Mouse (Mus musculus) retina, postnatal 1 day (tissue): Measurements from ENCODE around the gene Pi4k2a.
"Not testable (repeated sequence)": the region's sequence is repeated elsewhere in the genome, so short reads cannot be mapped to it uniquely, and the experiment has no call there.

ENCODE experiments used
- DNase-seq: peaks from one replicate; pipeline ENCODE4 v3.0.0-alpha.2; 2012

The Pi4k2a gene

DNA sequence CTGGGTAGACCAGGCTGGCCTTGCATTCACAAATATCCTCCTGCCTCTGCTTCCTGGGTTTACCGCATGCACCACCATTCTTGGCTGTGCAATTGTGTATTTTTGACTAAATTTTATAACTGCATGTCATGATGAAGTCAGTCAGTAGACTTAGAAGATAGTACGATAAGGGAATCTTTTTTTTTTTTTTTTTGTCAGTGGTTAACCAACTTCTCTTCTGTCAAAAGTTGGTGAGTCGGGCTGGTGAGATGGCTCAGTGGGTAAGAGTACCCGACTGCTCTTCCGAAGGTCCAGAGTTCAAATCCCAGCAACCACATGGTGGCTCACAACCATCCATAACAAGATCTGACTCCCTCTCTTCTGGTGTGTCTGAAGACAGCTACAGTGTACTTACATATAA, 8.7 kb upstream of the Pi4k2a start:
- DNase-seq = not testable (repeated sequence)

DNA sequence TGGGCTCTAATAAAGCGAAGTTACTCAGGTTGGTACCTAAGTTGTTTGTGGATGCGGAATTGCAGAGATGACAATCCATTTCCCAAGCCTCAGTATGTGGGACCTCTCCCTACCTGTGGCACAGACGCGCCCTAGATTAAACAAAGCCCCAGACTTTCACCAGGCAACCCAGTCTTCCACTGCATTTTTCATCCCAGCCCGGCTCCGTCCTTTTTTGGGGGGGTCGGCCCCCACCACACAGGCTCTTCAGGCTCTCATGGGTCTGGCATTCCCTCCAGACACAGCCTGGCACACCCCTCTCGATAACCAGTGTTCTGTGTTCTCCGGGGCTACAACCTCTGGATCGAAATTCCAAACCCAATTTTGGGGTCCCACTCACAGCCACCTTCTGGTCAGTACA, 4.6 kb upstream of the Pi4k2a start:
- DNase-seq = no peak

DNA sequence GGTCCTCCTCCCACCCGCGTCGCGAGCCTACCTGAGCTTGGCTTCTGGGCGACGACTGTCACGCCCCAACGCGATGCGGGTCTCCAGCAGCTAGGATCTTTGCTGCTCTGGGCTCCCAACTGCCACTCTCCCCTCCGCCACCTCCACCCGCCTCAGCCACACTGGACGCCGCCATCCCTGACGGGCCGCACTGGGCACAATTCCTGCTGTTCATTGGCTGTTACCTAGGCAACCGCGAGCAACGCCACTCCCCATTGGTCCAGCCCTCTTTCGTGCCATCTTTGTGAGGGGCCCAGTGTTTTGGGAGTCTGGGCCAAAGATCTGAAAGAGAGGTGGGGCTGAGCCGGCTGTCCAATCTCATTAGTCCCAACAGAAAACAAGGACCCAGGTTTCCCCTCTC, 4.1 kb upstream of the Pi4k2a start, which contains the start of gene Morn4:
TSS of gene Morn4 (minus strand) at position 192 of the 400 bp plus-strand sequence.
- DNase-seq = peak; percentile 98

DNA sequence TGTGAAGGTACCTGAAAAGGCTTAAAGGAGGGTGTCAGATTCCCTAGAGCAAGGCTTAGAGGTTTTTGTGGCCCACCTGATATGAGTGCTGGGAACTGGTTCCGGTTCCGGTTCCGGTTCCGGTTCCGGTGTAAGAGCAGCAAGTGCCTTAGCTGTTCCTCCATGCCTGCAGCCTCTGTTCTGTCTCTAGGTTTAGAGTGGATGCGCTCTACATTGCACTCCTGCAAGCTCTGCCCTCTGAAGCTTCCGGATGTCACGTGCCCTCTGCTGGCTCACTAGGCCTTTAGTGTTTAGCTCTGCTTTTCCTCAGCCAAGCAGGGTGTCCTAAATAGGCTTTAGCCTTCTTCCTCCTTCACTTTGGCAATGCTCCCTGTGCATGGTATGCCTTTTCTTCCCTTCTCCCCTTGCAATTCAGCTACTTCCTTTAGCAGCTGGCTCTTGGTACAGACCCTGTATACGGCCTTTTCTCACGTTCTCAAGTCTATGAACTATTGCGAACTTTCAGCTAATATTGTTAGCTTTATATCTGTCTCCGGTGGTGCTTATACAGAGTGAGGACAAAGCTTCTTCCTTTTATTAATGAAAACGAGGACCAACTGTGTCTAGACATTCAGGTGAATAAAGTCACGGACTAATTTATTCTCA, 1.0 kb upstream of the Pi4k2a start:
- peak; percentile 69 for DNase-seq

DNA sequence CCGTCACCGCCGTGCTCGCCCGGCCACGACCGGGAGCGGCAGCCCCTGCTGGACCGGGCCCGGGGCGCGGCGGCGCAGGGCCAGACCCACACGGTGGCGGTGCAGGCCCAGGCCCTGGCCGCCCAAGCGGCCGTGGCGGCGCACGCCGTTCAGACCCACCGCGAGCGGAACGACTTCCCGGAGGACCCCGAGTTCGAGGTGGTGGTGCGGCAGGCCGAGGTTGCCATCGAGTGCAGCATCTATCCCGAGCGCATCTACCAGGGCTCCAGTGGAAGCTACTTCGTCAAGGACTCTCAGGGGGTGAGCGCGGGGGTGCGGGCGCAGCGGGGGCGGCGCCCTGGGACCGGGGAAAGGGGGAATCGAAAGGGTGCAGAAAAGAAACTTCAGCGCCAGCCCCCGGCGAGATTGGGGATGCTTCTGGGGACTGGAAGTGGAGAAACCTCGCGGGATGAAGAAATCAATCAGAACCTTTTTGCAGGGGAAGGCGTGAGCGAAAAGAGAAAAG, 419 bp downstream of the Pi4k2a start:
- DNase-seq = no peak

DNA sequence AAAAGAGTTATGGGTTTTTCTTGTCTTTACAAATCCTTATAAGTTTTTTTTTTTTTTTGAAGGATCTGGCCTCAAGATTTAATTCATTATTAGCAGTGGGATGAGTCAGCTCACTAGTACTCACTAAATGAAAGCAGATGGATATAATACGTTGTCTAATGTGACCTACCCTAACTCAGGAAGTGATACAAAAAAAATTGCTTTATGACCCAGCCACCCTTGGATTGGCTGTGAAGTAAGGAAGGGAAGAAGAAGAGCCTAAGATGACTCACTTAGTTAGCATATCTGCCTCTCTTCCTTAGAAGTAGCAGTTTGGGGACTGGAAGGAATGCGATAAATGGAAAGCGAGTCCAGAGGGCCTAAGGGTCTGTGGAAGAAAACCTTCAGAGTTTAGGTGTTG, 9.1 kb downstream of the Pi4k2a start:
- DNase-seq = no peak

DNA sequence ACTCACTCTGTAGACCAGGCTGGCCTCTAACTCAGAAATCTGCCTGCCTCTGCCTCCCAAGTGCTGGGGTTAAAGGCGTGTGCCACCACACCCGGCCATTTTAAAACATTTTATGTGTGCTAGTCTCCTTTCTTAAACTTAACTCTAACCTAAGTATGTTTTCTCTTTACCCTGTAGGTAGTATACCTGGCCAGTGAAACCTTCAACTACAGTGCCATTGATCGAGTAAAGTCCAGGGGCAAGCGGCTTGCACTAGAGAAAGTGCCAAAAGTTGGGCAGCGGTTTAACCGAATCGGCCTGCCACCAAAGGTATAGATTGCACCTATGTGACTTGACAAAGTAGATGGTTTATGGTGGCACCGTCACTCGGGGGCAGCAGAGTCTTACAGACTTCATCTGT, 14.4 kb downstream of the Pi4k2a start:
- DNase-seq = no peak

DNA sequence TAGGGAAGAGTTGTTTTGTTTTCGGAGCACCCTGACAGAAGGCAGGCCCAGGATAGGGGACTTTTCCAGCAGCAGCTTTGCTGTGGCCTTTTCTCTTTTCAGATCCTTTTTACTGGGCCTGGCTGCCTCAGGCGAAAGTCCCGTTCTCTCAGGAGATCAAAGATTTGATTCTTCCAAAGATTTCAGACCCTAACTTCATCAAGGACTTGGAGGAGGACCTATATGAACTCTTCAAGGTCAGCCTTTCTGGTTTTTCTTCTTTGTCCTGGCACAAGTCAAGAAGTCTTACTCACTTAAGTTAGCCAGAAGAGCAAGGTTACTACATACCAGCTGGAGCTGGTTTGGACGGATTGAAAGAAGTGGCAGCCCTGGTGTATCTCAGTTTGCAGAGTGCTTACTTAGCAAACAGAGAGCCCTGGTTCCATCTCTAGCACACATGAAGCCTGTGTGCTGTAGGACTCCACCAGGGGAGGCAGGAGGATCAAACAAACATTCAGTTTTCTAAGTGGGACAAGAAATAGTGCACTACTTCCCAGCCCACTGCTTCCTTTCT, 25.6 kb downstream of the Pi4k2a start:
- DNase-seq = no peak

DNA sequence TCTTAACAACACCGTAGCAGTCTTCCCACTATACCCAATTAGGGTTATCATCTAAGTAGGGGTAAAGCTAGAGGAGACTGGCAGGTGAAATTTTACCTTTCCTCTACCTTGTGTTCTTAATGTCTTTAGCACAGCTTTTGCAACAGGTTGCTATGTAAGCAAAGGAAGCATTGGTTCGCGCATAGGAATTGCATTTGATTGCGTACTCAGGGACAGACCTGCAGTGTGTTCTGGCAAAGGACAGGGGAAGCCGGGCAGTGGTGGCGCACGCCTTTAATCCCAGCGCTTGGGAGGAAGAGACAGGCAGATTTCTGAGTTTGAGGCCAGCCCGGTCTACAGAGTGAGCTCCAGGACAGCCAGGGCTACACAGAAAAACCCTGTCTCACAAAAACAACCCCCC, 27.9 kb downstream of the Pi4k2a start:
- DNase-seq = no peak

DNA sequence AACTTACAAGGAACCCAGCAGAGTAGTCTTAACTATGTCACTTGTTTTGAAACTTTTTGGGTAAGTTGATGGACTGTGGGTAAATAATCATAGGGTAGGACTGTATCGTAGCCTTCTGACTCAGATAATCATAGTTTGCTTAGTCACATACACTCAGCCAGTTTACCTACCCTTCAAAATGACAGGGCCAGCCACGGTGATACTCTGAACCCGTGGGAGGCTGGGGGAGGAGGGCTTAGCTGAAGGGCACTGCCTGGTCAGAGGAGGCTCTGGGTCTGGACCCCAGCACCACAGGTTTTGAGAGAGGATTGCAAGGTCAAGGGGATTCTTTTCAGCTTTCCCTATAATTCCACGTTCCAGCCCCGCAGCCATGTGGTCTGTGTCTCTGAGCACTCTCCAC, 28.3 kb downstream of the Pi4k2a start:
- no peak for DNase-seq

DNA sequence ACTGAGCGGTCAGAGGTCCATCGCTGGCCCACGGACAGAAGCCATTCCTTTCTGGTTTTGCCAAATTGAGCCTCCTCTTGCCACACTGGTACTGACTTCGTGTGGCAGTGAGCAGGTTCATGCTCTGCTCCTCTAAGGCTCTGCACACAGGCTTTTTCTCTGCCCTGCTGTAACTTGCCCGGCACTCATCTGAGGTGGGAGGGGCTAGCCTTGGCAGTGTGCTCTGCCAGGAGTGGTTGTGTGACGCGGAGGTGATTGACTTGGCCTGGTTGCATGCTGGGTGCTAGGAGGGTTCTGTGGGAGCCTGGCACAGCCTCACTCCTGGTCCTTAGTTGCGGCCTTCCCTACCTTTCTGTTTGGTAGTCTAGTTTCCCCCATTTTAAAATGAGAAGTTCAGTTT, 30.2 kb downstream of the Pi4k2a start:
- no peak for DNase-seq

DNA sequence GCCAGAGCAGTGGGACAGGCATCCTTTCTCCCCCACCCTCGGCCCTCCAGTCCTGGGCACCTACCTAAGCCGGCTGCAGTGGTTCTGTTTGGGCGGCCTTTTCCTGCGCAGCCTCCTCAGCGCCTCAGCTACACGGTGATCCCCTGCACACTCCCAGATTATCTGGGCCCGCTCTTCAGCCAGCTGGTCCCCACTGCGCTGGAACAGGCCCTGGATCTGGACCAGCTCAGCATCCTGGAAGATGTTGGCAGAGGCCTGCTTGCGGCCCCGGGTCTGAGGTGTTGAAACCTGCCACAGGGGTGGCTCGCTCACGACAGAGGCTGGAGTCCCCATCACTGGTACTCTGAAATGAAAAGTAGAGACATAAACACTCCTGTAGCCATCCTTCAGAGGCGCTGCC, 34.4 kb downstream of the Pi4k2a start:
- no peak for DNase-seq

DNA sequence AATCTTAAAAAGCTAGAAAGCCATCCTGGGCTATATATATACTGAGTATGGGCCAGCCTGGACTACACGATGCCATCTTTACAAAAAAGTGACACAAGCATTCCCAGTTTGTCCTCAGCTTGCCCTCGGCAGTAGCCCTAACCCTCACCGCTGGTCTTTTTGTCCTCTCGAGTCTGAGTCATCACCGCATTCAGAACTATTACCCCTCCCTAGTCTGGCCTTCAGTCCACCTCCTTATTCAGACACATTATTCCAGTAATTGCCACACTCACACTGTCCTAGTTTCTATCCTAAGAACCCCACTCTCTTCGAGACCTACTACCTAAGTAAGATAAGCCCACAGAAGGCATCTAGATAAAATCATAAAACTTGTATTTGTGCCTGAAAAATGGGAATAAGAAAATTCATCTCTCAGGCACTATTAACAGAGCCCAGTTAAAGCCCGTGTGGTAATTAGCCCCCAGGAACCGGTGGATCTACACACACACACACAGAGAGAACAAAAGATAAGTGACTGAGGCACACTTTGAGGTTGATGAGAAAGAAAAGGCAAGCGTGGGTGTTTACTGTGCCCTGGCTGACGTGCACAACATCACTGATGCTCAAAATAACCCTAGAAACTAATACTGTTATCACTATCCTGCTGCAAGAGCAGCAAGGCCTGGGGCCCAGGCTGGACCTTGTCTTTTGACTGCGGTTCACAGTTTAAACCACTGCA, 35.4 kb downstream of the Pi4k2a start:
- DNase-seq = no peak

DNA sequence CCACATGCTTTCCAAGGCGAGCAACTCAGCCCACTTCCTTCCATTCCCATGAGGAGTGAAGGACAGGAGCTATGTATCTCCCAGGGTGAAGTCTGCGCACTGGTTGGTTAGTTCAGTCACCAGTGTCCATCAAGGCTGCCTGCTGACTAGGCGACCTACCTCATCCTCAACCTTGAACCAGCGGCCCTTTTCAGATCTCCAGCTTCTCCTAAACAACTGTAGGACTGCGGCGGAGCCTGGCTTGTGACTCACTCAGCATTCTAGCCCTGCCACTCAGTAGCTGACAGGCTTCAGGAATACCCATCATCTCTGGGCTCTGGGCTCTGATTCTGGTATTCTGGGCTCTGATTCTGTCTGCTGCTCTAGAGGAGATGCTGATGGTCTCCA, 35.9 kb downstream of the Pi4k2a start:
- DNase-seq = no peak

DNA sequence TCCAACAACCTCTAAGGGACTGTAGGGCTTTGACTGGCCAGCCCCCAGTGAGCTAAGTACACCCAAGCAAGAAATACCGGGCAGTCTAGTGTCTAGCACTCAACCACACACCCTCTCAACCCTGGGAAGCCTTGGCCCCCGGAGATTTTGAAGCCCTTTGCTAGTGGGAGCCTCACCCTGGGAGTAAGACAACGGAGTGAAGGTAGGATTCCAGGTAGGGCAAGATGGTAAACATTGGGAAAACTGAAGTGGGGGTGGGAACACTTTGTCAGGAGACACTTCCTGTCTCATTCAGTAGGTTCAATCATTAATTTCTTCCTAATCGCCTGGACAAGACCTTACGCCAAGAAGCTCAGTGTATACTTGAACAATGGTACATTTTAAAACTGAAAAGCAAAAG, 36.8 kb downstream of the Pi4k2a start:
- DNase-seq = no peak

DNA sequence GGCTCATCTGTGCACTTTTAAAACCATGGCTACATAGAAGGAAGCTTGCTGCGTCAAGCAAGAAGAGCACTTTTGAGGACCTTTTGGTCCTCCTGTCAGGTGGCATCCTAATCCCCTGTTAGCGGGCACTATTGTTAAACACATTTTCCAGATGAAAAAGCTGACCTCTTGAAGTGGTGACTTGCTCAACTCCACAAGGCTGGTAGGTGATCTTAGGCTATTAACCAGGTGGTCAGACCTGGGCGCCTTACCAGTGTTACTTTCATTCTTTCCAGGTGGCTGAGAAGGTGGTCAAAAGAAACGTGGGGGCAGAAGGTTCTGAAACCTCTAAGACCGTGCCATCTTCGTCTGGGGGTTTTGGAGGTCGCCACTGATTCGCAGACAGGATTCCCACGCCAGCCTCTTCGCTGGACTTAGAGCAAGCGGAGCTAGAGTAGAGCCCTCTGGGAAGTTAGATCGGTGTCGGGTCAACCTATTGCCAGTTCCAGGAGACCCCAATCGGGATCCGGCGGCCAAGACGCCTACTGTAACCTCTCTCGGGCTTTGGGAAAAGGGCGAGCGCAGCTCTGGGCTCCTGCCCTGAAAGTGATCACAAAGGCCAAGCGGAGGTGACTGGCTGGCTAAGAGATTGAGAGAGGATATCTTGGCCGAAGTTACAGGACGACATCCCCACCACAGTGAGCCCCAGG, 37.9 kb downstream of the Pi4k2a start:
- DNase-seq = no peak

DNA sequence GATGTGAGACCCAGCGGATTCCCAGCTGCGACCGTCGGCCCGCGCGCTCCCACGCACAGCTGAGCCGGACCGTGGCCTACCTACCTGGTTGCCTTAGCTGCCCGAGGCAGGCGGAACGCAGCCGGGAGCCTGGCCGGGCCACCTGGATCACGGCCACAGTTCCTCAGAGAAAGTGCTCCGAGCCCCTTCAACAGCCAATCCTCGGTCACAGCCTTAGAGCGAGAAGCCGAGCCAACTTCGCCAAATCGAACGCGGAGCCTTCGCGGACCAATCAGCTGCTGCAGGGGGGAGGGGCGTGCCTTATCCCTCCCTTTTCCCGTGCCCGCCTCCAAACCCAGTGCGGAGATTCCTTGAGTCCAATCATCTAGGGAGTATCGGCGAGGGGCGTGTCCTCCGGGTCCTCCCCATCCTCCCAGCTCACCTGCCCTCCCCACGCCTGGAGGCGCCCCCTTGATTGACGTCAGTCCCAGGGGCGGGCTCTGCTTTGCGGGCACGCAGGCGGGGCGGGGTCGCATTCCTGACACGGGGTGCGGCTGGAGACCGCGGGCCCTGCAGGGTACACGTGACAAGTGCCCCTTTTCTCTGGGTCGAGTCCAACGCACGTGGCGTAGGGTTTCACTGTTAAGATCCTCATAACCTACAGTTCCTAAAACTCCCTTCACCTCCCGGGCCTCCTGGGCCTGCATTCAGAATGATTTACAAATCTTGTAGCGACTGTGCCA, 38.7 kb downstream of the Pi4k2a start, which contains the start of gene Avpi1:
TSS of gene Avpi1 (minus strand) at position 273 of the 722 bp plus-strand sequence.
- DNase-seq = peak; percentile 98

DNA sequence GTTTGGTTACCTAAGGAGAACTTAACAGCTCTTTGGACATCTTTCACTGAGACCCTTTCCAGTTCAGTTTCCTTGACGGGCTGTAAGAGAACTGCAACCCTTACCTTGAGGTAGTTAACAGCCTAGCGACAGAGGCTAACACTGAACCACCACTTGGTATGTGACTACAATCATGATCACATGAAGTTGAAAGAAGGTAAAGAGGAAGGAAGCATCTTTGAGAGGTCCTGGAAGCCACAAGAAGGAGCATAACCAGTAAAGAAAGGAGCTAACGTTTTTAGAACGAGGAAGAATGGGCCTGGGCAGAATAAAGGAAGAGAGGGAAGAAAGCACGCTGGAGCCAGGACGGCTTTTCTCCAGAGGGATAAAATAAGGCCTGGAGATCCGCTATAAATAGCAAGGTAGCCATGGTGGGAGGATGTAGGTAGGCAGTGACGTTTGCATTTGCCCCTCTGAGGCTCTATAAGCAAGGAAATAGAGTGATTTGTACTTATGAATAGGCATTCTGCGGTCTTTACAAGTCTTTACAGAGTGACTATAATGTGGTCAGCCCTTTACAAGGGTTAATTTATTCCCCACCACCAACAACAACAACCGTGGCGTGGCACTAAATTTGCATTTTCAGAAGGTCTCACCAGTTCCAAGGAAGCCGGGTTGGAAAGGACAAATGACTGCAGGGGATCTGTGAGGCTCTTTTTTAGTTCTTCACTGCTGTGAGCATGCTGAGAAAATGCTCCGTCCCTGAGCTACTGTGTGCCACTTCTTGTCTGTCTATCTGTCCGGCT, 39.4 kb downstream of the Pi4k2a start:
- DNase-seq = no peak

DNA sequence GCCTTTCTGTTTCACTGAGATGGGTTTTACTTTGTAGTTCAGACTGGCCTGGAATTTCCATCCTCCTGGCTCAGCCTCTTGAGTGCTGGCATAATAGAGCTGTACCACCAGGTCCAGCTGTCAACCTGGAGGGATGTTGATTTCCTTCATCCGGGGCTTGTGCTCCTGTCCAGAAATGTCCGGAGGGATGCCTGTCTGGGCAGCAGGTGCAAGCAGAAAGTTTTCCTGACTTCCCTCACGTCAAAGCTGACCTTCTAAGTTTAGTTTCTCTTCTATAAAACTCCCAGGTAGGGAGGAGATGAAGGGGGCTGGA, 40.0 kb downstream of the Pi4k2a start:
- no peak for DNase-seq

DNA sequence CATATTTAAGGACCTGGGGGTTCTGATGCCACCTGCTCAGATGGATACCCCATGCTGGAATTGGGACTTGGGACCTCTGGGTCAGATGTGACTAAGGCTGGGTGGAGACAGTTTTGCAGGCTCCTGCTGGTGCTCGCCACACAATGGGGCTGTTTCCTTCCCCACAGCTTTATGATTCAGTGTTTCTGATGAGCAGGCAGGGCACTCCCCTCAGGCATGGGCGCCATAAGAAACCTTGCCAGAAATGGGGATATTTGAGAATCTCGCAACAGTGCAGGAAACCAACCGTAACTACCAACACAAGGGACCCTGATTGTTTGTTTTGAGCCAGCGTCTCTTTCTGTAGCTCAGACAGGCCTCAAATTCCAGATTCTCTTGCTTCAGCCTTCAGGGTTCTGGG, 40.8 kb downstream of the Pi4k2a start:
- DNase-seq = no peak

DNA sequence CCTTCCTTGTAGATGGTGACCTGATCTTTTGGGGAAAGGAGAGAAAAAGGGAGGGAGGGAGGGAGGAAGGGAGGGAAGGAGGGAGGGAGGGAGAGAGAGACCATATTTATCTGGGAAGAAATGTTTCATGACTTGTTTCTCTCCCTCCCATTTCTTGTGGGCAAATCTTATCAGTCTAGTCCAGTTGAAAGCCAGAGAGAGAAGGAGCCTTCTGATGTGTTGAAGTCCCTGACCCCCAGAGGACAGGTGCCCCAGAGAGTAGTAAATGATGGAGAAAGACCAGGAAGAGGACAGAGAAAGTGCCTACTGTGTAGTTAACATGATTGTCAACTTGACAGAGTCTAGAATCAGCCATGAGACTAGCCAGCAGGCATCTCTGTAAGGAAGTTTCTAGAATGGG, 44.8 kb downstream of the Pi4k2a start:
- no peak for DNase-seq

DNA sequence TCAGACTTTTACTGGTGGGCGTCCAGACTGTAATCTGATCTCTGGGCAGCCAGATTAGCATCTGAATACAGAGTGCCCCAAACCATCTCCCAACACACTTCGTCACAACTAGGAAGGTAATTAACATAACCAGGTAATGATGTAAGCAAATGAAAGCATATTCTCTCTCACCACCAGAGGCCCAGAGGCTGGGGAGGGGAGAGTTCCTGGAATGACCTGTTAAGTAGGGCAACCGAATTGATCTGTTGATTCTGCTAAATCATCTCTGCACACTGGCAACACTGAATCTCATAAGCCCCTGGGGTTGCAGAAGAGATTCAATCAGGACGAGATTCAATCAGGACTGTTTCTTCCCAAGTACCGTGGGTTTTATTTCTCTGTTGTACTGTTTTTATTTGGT, 45.9 kb downstream of the Pi4k2a start:
- peak; percentile 51 for DNase-seq
